Mouse (Mus musculus) bone marrow, adult 2 months (tissue): ENCODE results near the gene Bmp7.

Experiments used
- CTCF ChIP-seq: fragments of 200-500 bp; IDR thresholded peaks from 2 replicates; pipeline ENCODE4 v1.5.1; 2011; ENCODE audit warnings: low read length, control low read depth; ENCODE audit not compliant: control insufficient read depth, insufficient read depth
- POLR2A ChIP-seq: fragments of 200-500 bp; IDR thresholded peaks from 2 replicates; pipeline ENCODE4 v1.6.1; 2011; ENCODE audit warnings: low read depth, mild to moderate bottlenecking, control low read depth, low read length, borderline replicate concordance; ENCODE audit not compliant: control insufficient read depth

DNA sequence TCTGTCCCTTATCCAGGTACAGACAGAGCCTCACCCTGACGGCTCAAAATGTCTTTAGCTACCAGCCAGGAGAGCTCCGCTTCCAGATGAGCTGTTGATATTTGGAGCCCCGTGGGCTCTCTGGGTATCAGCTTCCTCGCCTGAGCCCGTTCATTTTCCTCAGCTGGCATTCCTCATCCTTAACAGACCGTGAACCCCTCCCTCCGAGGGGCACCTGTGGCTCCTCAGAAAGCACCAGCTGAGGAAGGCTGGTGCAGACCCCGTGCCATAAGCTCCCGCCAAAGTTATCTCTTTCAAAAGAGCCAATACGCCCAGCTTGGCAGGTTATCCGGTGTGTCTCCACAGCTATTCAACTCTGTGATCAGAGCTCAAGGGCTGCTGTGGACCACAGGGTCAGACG, 50.9 kb downstream of the Bmp7 start:
- TF ChIP-seq POLR2A (no peak), CTCF (no peak)
